Mouse (Mus musculus) cerebellum, postnatal 25 days (tissue): ENCODE data around the gene Gm14325.
"Not testable (repeated sequence)": the region's sequence is repeated elsewhere in the genome, so short reads cannot be mapped to it uniquely, and the experiment has no call there.

Experiments
- DNase-seq, 2 experiments: peaks; one replicate each; pipeline ENCODE4 v3.0.0; 2021; ENCODE audit warnings: mixed read lengths in 2 of 2

Gene Gm14325

GRCm38 (mm10) chr2:177839901-177840663 lies at the start of gene Gm14325:
TSS of gene Gm14325 (minus strand) at chr2:177840336.
- peak; percentile 74 to 75 for DNase-seq

- DNase-seq, result peak in 1 of 2 experiments; percentile 1
Measured at GRCm38 (mm10) chr2:177887743-177888142, 47.6 kb upstream of the Gm14325 start.

- not testable (repeated sequence) for DNase-seq
Measured at GRCm38 (mm10) chr2:177862254-177862653, 22.1 kb upstream of the Gm14325 start.

GRCm38 (mm10) chr2:177843666-177844065 lies 3.5 kb upstream of the Gm14325 start:
- DNase-seq, result not testable (repeated sequence)

GRCm38 (mm10) chr2:177836756-177837155 lies 3.4 kb downstream of the Gm14325 start:
- not testable (repeated sequence) for DNase-seq

- DNase-seq, result not testable (repeated sequence)
Measured at GRCm38 (mm10) chr2:177835733-177836536, 4.2 kb downstream of the Gm14325 start.

GRCm38 (mm10) chr2:177821952-177822351 lies 18.2 kb downstream of the Gm14325 start:
- DNase-seq, result peak in 1 of 2 experiments; percentile 42

GRCm38 (mm10) chr2:177806170-177806569 lies 34.0 kb downstream of the Gm14325 start:
- DNase-seq, result not testable (repeated sequence)

- DNase-seq, result not testable (repeated sequence)
Measured at GRCm38 (mm10) chr2:177787351-177787750, 52.8 kb downstream of the Gm14325 start.
